Mouse (Mus musculus): ENCODE results near the gene 4932438A13Rik.

The 4932438A13Rik gene

DNA sequence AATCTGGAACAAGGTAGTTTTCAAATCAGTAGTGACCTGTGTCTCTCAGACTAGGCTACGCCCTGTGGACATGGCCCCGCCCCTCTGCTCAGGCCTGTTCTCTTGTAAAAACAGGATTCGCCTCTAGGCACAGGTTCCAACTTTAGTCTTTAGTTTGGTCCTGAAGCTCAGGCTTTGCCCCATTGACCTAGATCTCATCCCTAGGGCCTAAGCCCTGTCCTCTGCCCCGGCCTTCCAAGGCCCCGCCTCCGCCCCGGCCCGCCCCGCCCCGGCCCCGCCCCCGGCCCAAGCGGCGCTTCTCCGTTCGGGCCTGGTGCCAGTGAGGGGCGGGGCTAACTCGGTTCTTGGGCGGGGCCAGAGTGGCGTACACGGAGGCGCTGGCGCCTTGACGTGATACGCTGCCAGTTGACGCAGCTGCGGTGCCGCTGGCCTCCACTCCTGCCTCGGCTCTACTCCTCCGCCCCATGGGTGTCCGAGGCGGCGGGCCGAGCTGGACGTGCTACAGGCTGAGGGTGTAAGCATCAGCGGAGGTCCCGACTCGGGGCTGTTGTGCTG lies at the start of gene 4932438A13Rik:
4932438A13Rik (plus strand) TSS at position 384 of the 555 bp plus-strand sequence.
- POLR2A ChIA-PET: interaction anchor here in 2 of 4 experiments (0.6 to 1.4 kb wide), 6 partner anchors 9 to 173 kb away, joined by 3 to 4 read pairs (median 3); partner anchors contain the start of gene Trpc3 (in 1 of the 2)
- CTCF ChIA-PET: no interaction called here

DNA sequence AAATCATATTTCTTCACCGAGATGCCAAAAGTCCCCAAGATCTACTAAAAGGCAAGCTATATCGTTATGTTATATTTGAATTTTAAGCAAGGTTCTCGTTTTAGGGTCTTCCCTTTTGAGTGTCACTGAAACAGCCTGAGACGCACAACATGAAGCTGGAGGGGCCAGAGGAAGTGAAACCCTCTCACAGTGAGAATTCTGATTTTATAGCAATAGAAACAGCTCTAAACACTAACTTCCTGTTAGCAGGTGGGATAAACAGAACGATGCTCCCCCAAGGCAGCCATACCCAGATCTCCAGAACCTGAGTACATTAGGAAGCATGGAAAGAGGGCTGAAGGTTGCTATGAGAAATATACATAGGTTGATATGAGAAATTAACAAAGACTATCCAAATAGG lies 46.3 kb upstream of the 4932438A13Rik start:
- CTCF ChIA-PET: no interaction called here
- POLR2A ChIA-PET: interaction anchor here in 1 of 4 experiments (2.6 kb wide), 1 partner anchor 11 kb away, joined by 6 read pairs; no protein-coding TSS in a partner anchor

DNA sequence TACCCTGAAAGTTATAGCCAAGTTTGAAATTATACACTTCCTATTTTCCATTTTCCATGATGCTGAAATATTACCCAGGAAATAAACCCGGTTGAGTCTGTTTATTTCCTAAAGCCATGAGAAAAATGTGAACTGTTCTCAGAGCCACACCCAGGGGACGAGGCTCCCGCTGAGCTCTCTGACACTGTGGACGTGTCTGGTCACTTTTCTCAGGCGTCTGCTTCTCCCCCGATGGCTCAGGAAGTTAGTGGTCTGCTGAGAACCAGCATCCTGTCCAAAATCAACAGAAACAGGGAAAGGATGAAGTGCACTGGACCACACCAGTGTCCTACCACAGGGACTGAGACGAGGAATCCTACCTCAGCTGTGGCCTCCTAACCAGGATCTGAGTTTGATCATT lies 43.5 kb upstream of the 4932438A13Rik start:
- ChIA-PET CTCF (no interaction called here), POLR2A (no interaction called here)

DNA sequence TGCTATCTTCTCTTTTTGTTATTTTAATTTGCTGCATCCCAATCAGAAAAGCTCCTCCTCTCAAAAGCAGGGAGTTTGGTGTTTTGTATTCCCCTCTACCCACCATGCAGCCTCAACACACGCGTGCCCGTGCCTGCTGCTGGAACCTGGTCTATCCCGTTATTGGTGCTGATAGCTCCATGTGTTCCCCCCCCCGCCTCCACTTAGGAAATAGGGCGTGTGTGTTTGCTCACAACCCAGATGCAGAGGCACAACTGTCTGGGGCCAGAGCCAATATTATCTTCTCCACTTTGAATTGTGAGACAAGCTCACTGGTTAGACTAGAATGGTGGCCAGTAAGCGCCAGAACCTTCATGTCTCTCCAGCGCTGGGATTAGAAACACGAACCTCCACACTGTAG lies 41.9 kb upstream of the 4932438A13Rik start:
- CTCF ChIA-PET: interaction anchor here in 1 of 4 experiments (0.6 kb wide), 1 partner anchor 19 kb away, joined by 3 read pairs; no protein-coding TSS in a partner anchor
- POLR2A ChIA-PET: no interaction called here

DNA sequence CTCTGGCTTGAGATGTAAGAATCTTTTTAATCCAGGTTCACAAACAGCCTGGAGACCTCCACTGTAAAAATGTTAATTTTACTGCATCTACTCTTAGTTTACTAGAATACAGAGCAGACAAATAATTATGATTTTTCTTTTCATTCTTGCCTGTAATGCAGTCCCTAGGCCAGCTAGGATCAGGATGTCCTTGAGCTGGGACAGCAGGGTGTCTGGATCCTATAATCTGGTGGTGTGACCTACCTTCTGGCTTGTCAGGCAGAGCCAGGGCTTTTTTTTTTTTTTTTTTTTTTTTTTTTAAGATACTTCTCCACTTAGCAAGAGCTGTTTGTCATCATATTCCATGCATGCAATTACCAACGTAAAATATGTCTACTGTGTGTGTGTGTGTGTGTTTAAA lies 37.8 kb upstream of the 4932438A13Rik start:
- POLR2A ChIA-PET: no interaction called here

DNA sequence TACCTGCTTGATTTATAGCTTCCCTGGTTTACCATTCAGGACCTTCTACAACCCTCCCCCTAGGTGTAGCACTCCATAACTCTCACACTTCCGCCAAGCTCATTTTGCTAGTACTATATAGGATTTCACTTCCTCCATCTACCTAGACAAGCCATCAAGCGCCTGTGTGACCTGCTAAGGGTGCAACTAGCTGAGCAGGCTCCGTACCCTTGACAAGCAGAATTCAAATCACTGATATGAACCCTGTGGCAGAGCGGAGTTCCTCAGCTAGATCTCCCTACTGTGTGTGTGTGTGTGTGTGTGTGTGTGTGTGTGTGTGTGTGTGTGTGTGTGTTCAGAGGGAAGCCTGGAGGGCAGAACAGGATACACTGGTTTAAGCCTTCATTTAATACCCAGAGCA lies 37.4 kb upstream of the 4932438A13Rik start:
- ChIA-PET POLR2A (no interaction called here), CTCF (interaction anchor here in 2 of 4 experiments (0.6 to 0.7 kb wide), 2 partner anchors 13 to 1794 kb away, joined by 3 to 4 read pairs; no protein-coding TSS in a partner anchor)

More for the DNA sequence above, 37.8 kb upstream of the 4932438A13Rik start:
- CTCF ChIA-PET: interaction anchor here in 1 of 4 experiments (0.6 kb wide), 1 partner anchor 13 kb away, joined by 3 read pairs; no protein-coding TSS in a partner anchor

DNA sequence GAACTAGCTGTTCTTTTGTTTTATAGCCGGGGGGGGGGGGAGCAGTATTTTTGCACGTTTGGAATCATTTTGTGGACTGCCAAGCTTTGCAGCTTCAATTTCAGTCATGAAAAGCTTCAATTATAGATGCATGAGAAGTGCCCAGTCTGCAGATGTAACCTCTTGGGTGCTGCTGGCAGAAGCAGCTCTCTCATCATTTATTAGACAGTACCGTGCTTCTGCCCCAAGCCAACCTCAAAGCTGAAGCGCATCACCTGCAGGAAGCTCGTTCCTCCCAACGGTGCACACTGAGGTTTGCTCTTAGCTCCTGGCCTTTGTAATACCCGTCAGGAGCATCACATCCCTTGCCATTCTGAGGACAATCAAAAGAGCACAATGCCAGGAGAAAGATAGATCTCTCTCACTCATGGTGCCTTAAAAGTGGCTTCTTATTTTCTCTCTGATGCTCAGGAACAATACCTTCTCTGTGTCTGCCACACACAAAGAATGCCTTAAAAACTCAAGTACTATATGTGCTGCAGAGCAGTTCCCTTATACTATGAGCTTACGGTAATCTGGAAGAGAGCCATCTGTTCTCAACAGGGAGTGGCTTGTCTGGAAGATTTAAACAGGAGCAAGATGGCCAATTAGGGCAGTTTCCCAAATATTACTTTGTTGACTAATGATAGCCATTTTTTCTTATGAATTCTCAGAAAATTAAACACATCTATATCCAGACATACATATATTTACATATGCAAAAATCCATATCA lies 35.5 kb upstream of the 4932438A13Rik start:
- CTCF ChIA-PET: interaction anchor here in 1 of 4 experiments (0.6 kb wide), 1 partner anchor 49 kb away, joined by 4 read pairs; no protein-coding TSS in a partner anchor

DNA sequence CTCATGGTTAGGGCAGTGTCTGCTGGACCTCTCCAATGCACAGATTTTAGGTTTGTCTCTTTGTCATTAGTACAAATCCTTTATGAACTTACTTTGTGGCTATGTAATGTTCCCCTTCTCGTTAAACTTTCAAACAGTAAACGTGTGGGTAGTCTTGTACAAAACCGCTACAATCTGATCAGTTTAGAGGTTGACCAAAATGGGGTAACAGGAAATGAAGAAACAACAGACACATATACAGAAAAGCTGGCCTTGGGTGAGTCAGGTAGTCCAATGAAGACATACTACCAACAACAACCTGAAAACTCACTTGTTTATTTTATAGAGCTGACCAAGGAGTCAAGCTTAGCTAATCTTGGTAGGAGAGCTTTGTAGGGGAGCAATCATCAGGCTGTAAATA lies 32.7 kb upstream of the 4932438A13Rik start:
- CTCF ChIA-PET: no interaction called here
- POLR2A ChIA-PET: no interaction called here

More for the DNA sequence above, 35.5 kb upstream of the 4932438A13Rik start:
- POLR2A ChIA-PET: interaction anchor here in 1 of 4 experiments (1.5 kb wide), 1 partner anchor 11 kb away, joined by 6 read pairs; no protein-coding TSS in a partner anchor

DNA sequence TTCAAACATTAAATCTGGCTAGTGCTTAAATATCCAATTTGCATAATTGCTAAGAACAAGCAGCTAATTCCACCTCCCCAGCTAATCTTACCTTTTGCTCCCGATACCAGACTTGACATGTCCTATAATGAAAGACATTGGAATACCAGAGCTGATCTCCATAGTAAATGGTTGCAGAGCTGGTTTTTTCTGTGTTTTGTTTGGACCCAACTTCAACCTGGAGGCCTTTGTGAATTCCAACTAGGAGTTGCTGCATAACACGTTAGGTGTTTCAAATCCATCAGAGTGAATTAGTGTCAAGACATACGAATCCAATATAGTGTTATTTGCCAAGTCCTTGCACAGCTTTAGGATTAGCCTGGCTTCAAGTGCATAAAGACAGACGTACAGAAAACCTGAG lies 28.5 kb upstream of the 4932438A13Rik start:
- ChIA-PET POLR2A (no interaction called here), CTCF (interaction anchor here in 1 of 4 experiments (0.5 to 0.6 kb wide), 2 partner anchors 56 to 172 kb away, joined by 3 to 7 read pairs; no protein-coding TSS in a partner anchor)

DNA sequence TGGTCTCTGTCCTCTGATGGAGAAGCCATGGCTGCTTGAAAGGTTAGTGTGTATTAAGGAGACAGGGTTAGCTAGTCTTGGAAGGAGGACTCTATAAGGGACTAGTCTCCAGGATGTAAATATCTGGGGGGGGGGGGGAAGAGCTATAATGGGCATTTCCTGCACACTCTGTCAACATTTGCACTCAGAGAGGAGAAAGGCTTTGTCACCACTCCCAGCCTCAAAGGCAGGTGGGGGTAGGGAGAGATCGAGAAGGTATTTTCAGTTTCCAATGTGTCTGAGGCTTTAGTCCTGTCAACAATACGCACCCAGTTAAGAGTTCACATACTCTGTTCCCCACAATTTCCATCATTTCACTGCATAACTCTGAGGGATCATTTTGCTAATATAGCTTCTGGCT lies 28.1 kb upstream of the 4932438A13Rik start:
- CTCF ChIA-PET: interaction anchor here in 1 of 4 experiments (0.5 to 0.6 kb wide), 2 partner anchors 56 to 173 kb away, joined by 3 to 7 read pairs; no protein-coding TSS in a partner anchor
- POLR2A ChIA-PET: no interaction called here

DNA sequence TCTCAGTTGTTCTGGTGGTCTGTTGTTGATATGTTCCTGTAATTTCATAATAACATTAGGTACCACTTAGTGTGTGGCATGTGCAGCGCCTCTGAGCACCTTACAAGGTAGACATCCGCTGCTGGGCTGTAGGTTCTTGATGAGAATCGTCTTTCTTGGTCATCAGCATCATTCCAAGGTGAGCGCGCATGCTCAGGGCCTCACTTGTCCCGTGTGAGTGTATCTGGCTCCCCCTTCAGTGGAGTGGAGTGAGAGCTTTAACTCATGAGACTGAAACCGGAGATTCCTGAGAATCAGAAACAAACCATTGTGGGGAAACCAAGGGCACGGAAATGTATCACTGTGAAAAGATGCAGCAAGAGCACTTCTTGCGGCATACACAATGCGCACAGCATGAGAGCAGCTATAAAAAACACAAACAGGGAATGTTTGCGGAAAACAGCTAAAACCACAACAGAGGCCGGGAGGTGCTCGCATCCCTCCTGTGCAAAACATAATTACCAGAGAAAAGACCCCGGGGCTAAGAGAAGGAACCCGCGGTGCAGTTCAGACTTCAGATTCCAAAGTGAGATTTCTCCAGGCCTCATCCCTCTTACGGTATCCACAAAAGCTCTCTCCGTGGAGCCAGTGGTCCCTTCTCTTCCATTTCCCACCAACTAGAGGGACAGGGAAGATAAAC lies 27.2 kb upstream of the 4932438A13Rik start:
- CTCF ChIA-PET: interaction anchor here in 1 of 4 experiments (1.0 kb wide), 1 partner anchor 22 kb away, joined by 3 read pairs; no protein-coding TSS in a partner anchor
- POLR2A ChIA-PET: no interaction called here

DNA sequence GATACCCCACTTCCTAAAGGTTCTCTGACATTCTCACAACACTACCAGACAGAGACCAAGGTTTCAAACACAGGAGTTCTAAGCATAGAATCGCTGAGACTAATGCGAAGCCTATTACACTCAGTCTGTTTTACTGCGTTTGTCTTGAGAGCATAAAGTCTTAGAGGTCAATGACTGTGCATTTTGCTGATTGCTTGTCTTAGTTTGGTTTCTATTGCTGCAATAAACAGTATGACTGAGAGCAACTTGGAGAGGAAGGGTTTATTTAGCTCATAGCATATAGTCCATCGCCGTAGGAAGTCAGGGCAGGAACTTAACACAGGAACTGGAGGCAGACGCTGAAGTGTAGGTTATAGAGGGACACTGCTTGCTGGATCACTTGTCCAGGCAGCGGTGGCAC lies 26.1 kb upstream of the 4932438A13Rik start:
- CTCF ChIA-PET: no interaction called here

DNA sequence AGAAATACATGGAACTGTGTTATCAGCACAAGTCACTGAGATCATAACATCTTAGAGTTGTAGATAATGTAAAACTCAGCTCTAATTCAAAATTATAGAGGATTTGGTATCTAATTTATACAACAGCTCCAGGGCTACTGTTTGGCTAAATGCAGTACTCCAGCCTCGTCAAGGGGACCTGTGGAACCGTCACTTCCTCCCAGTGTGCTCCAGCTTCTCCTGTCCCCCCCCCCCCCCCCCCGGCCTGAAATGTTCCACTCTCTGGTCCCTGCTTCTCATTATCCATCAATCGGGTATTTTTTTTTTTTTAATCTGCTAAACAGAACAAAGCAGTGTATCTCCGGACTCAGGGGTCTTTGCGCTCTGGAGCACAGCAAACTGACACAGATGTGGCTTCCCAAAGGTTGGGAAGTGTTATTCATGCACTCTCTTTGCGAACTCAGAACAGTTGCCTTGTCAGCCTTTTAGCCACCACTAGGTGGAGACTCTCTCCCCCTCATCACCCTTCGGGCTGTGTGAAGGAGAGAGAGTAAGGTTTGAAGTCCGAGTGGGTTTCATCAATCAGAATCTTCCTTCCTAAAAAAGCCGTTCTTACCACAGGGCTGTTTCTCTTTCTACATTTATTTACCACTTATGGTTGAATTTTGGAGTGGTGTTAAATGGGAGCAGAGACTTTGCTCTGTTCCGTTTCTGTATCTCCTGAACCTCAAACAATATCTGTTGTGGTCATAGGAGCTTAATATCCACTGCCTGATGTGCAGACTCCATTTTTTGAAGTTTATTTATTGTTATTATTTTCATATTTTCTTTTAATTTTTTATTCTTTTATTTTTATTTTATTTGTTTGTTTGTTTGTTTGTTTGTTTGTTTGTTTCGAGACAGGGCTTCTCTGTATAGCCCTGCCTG lies 22.0 kb upstream of the 4932438A13Rik start:
- POLR2A ChIA-PET: no interaction called here
- CTCF ChIA-PET: interaction anchor here (0.6 to 2.2 kb wide), 9 partner anchors 20 to 477 kb away, joined by 3 to 7 read pairs (median 3); no protein-coding TSS in a partner anchor

More for the DNA sequence above, 26.1 kb upstream of the 4932438A13Rik start:
- POLR2A ChIA-PET: interaction anchor here in 1 of 4 experiments (1.0 kb wide), 1 partner anchor 22 kb away, joined by 3 read pairs; no protein-coding TSS in a partner anchor

DNA sequence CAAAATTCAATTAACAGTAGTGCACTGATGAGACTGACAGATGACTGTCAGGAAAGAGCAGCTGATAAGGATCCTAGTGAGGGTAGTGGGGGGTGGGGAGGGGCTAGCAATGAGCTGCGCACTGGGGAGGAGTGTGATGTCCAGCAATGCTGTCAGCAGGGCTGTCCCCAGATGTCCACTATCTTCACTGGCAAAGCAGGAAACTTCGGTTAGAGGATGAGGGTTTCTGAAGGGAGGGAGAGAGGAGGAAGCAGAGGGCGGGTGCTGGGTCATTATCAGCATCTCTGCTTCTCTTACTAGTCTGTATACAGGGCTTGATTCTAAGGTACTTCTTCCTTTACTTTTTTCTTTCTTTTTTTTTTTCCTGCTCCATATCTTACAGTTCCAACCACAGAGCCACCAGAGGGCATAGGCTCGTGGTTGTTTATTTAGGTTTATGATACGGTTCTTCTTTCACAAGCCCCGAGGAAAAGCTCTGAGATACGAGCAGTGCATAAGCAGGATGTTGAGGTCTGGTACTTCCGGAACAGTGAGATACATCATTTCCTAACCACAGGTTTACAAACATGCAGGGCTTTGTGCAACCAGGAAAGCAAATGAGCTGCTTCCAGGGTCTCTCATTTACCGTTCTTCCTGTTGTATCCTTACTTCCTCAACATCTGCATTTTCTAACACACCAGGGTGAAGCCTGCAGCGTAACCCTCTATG lies 9.0 kb upstream of the 4932438A13Rik start:
- CTCF ChIA-PET: interaction anchor here in 2 of 4 experiments (0.7 to 1.3 kb wide), 2 partner anchors 9 to 69 kb away, joined by 3 read pairs; no protein-coding TSS in a partner anchor

DNA sequence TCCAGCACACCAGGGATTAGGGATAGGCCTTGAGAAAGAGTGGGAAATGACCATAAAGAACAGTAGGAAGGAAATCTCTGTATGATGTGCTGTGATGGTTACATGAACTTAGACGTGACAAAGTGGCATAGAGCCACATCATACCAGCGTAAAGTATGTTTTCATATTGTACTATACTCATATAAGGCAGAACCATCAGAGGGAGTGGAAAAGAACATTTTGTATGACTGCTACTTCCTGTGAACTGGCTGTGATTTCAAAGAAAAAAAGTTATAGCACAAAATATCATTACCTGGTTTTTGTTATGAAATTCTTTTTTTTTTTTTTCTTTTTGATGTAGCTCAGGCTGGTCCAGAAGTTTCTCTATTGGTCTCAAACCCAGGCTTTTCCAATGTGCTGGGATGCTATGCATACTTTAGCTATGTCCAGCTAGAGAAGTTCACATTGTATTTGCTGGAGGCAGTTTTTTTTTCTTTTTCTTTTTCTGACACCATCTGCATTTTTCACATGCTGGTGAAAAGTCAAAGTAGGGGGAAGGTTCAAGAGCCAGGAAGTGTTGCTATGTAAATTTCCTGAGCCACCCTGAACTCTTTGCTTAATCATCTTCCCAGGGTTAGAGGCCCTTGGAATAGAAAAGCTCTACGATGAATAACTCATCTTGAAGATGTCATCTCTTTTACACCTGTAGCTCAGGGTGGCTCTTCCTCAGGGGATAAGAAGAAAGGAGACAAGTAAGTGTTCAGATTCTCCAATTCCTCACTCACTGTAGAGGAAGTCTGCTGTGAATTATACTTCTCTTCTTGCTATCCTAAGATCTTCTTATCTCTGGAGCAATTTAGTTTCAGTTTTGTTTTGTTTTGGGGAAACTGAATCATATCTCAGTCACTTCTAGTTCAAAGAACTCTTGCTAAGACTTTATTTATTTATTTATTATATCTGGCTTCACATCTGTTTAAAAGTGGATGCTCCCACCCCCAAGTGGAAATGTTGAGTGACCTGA lies 1.2 kb upstream of the 4932438A13Rik start:
- CTCF ChIA-PET: no interaction called here
- POLR2A ChIA-PET: interaction anchor here in 2 of 4 experiments (0.9 to 1.4 kb wide), 3 partner anchors 17 to 172 kb away, joined by 3 read pairs; partner anchors contain the start of gene Trpc3 (in 1 of the 2)

More for the DNA sequence above, 9.0 kb upstream of the 4932438A13Rik start:
- POLR2A ChIA-PET: interaction anchor here in 3 of 4 experiments (0.7 to 1.2 kb wide), 3 partner anchors 9 to 21 kb away, joined by 3 read pairs; partner anchors contain the start of gene 4932438A13Rik (in 1 of the 3)

DNA sequence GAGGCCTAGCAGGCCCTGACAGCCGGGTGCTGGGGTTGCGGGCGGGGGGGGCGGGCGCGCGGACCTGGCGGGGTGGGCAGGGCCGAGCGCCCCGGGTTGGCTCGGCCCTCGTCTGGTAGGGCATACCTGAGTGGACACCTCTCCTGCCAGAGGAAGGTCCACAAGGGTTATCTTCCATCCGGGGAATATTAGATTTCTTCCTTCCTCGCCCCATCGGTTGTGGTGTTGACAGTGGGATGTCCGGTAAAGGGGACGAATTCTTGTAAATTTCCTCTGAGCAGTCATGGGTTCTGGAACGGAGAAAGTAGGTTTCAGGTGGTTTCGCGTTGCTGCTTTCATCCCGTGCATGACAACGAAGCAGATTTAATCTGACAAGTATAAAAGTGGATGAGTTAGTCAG lies 523 bp downstream of the 4932438A13Rik start:
- ChIA-PET POLR2A (interaction anchor here in 2 of 4 experiments (0.6 to 1.4 kb wide), 4 partner anchors 9 to 78 kb away, joined by 3 to 4 read pairs (median 3); no protein-coding TSS in a partner anchor), CTCF (no interaction called here)

All from embryonic stem cell, embryonic (primary cell).